Mouse (Mus musculus) lung, postnatal 0 days (tissue): Measurements from ENCODE around the gene Cog3.

ENCODE experiments used
- CTCF ChIP-seq: IDR thresholded peaks from 2 replicates; pipeline ENCODE4 v1.5.1; 2016; ENCODE audit warnings: antibody characterized with exemption, mild to moderate bottlenecking
- EP300 ChIP-seq: IDR thresholded peaks from 2 replicates; pipeline ENCODE4 v1.6.1; 2016; ENCODE audit warnings: antibody characterized with exemption, mild to moderate bottlenecking, control low read depth

- no peak for TF ChIP-seq EP300
- TF ChIP-seq CTCF = no peak
These were observed 13.9 kb upstream of the Cog3 start for GRCm38 (mm10) chr14:75768275-75768608.
